Mouse (Mus musculus) stomach, postnatal 0 days (tissue): Measurements from ENCODE around the gene Me3.

Source experiments
- CTCF ChIP-seq: IDR thresholded peaks from 2 replicates; pipeline ENCODE4 v1.5.1; 2016; ENCODE audit warnings: antibody characterized with exemption, low read depth, mild to moderate bottlenecking, moderate library complexity
- EP300 ChIP-seq: optimal IDR thresholded peaks from 2 replicates; pipeline ENCODE3; 2016; ENCODE audit warnings: antibody characterized with exemption

GRCm38 (mm10) chr7:89698186-89698585 lies 66.0 kb downstream of the Me3 start:
- TF ChIP-seq CTCF (peak; percentile 73), EP300 (no peak)
